Mouse (Mus musculus) spleen, postnatal 10 days (tissue): Measurements from ENCODE around the gene Klhdc7b.

Source experiments
- DNase-seq, 2 experiments: peaks; one replicate each; pipeline ENCODE4 v3.0.0; 2021 to 2022; ENCODE audit warnings: low spot score in 2 of 2

The Klhdc7b gene

GRCm38 (mm10) chr15:89384617-89385016 lies at the start of gene Klhdc7b:
Gene Klhdc7b, plus strand, starts transcription at chr15:89384917.
- DNase-seq = no peak

DNA sequence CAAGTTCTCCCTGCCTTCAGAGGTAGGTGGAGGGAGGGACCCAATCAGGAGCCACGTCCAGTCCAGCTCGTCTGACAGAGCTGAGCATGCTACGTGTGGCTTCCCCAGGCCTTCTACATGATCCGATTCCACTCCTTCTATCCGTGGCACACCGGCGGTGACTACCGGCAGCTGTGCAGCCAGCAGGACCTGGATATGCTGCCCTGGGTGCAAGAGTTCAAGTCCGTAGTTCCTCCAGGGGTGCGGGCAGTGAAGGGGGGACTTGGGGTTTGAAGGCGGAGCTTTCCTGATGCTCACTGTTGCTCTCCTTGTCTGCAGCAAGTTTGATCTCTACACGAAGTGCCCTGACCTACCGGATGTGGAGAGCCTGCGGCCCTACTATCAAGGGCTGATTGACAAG lies 48.3 kb upstream of the Klhdc7b start:
- no peak for DNase-seq

DNA sequence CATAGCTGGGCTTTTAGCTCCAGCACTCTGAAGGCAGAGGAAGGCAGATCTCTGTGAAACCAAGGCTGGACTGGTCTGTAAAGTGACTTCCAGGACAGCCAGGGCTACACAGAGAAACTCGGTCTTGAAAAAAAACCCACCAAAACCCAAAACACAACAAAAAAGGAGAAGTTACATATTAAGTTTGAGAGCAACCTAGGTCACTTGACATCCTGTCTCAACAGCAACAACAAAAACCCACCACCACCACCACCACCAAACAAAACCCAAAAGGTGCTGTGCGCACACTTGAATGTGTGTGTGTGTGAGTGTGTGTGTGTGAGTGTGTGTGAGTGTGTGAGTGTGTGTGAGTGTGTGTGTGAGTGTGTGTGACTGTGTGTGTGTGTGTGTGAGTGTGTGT lies 45.0 kb upstream of the Klhdc7b start:
- no peak for DNase-seq

DNA sequence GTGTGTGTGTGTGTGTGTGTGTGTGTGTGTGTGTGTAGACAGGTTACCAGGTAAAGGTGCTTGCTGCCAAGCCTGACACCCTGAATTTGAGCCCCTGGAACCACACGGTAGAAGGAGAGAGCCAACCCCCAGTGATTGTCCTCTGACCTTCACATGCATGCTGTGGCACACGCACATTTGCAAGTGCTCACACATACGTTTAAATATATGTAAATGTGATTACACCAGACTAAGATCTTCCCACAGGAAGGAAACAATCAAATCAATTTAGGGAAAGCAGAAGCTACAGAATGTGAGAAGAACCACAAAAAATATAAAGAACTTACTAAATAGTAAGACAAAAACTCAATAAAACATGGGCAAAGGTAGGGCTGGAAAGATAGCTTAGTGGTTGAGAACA lies 44.6 kb upstream of the Klhdc7b start:
- DNase-seq = no peak

DNA sequence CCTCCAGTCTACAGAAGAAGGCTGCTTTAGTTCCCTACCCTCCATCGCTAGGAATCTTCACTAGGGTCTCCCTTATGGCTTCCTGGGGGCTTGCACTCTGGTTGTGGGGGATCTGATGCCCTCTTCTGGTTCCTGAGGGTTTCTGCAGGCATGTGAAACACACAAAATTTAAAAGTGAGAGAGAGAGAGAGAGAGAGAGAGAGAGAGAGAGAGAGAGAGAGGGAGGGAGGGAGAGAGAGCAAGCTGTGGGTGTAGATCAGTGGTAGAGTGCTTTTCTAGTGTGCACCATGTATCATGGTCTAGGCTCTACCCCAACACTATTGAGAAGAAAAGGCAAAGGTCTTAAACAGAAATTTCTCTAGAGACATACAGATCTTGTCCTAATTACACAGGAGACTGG lies 43.0 kb upstream of the Klhdc7b start:
- DNase-seq = no peak

- no peak for DNase-seq
Observed at GRCm38 (mm10) chr15:89343325-89343724, 41.4 kb upstream of the Klhdc7b start.

- DNase-seq = no peak
Observed at GRCm38 (mm10) chr15:89350447-89350846, 34.3 kb upstream of the Klhdc7b start.

- no peak for DNase-seq
Observed at GRCm38 (mm10) chr15:89351302-89351701, 33.4 kb upstream of the Klhdc7b start.

GRCm38 (mm10) chr15:89352054-89352453 lies 32.7 kb upstream of the Klhdc7b start:
- DNase-seq = no peak

- DNase-seq = no peak
Observed at GRCm38 (mm10) chr15:89352795-89353194, 31.9 kb upstream of the Klhdc7b start.

DNA sequence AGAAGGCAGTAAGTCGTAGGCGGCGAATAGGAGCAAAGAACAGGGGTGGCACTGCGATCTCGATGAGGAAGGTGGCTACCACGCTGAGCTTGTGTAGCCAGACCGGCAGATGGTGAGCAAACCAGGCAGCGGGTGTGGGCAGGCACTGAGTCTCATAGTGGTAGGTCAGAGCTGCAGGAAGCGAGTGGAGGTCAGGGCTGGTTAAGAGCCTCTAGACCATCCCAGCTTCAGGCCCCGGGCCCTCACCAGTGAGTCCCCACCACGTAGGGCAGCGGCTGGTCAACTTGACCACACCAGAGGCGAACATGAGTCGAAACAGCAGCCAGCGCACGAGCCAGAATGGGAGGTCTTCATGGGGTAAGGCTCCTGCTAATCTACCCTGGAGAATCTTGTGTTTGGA lies 30.9 kb upstream of the Klhdc7b start:
- no peak for DNase-seq

DNA sequence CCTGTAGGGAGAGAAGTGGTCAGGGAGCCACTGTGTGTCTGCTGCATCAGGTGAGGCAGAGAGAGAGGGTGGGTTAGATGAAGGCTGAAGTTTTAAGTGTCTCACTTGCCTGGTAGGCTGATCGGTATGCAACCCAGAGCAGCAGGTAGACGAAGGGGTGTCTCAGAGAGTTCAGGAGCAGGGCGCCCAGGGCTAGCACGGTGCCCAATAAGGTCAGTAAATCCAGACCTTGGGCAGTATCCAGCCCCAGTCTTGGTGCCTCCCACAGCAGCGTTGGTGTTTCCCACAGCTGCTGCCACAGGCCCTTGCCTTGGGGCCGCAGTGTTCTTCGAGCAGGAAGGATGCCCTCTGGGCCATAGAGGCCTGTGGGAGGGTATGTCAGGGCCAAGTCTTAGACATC lies 30.3 kb upstream of the Klhdc7b start:
- no peak for DNase-seq

DNA sequence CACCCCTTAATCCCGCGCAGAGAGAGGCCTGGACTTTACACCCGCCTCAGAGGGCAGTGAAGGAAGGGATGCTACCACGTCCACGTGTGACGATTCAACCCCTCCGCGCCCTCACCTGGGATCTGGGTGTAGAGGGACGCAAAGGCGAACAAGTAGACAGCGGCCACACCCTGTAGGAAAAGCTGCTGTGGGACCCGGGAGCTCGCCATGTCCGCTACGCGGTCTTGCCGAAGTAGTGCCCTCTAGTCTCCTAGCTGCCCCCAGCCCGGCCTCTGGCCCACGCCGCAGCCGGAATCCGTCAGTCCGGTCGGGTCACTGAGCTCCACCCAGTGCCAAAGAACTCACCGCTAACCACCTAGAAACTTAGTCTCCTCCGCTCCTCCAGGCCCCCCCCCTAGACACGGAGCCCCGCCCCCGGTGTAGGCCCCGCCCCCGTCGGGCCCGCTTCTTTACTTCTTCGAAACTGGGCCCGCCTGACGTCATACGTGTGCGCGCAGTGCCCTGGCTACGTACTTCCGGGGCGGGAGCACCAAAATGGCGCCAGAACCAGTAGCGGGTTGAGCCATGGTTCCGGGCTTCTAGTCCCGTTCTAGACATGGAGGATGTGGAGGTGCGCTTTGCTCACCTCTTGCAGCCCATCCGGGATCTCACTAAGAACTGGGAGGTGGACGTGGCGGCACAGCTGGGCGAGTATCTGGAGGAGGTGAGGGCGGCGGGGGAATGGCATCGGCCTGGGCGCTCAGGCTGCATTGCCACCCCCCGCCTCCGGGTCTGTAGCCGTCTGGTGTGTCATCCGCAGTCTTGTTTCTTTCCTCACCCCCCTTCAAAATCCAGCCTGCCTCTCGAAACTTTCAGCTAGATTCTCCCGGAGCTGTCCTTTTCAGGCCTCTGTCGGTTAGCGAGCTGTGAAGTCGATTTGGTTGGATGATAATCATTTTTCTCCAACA lies 29.2 kb upstream of the Klhdc7b start, which contains the start of the genes Lmf2 and Ncaph2:
Gene Lmf2 (minus strand): TSS at position 419 of the 947 bp plus-strand sequence.
Gene Ncaph2 (plus strand): TSS at position 479 of the 947 bp plus-strand sequence.
- peak; percentile 97 to 98 for DNase-seq

DNA sequence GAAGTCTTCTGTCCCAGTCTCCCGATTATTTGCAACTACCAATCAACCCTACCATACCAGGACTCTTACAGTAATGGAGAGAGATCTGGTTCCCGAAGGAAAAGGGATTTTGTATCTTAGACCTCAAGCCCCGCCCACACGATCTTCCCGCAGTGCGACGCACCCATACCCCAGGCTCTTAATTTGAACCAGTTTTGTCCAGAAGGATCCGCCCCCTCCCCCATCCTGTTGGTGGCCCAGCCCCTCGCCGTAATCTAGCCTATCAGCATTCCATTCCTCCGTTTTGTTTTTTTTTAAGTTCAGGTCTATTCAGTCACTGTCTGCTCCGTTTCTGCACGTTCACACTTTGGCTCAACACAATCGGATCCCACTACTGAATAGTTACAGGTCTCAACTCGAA lies 28.3 kb upstream of the Klhdc7b start:
- DNase-seq = peak; percentile 53 to 87

DNA sequence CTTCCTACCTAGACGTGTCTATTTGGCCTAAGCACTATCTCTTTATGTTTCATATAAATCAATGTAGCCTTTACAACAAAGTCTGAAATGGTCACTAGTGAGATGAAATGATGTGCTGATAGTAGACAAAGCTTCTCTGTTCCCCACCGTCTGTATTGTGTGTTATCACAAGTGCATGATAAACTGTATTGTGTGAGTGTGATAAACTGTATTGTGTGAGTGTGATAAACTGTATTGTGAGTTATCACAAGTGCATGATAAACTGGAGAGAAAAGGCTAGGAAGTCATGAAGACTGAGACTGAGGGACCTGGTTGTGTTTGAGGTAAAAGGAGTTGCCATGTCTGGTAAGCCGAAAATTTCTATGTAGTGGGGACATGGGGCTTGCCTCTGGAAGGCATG lies 25.9 kb upstream of the Klhdc7b start:
- DNase-seq = no peak

- no peak for DNase-seq
Observed at GRCm38 (mm10) chr15:89363051-89363450, 21.7 kb upstream of the Klhdc7b start.

DNA sequence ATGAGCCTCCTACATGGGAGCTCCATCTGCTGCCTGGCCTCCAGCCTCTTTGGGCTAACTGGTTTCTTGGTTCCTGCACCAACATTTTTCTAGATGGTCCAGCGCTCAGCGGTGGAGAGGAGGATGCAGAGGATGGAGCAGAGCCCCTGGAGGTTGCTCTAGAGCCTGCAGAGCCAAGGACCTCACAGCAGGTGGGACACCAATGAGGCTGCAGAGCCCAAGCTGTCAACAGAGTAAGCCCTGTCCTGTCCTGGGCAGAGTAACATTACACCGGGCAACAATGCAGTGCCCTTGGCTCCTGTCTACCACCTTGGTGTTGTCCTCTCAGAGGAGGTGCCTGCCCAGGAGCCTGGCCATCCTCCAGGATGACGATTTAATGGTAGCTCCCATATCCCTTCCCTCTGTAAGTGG lies 19.6 kb upstream of the Klhdc7b start:
- no peak for DNase-seq

DNA sequence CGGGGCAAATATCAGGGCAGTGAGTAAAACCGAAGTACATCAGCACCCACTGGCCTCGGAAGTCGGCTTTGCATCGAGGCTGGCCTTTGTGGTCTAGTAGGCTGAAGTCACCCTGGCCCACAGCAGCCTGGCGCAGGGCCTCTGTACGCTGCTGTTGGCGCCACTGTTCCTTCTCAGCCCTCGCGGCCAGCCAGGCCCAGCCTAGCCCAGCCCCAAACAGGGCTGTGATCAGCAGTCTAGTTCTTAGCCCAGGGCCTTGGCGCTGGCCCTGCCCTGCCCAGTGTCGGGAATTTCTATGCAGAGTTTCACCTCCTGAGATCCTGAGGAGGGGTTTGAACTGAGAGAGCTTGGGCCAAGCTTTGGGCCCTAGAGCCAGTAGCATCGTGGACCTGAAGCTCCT lies 12.6 kb upstream of the Klhdc7b start:
- DNase-seq = peak in 1 of 2 experiments; percentile 7

GRCm38 (mm10) chr15:89372536-89372935 lies 12.2 kb upstream of the Klhdc7b start:
- peak in 1 of 2 experiments; percentile 16 for DNase-seq

GRCm38 (mm10) chr15:89373027-89373761 lies 11.5 kb upstream of the Klhdc7b start:
- DNase-seq = peak; percentile 88 to 94

DNA sequence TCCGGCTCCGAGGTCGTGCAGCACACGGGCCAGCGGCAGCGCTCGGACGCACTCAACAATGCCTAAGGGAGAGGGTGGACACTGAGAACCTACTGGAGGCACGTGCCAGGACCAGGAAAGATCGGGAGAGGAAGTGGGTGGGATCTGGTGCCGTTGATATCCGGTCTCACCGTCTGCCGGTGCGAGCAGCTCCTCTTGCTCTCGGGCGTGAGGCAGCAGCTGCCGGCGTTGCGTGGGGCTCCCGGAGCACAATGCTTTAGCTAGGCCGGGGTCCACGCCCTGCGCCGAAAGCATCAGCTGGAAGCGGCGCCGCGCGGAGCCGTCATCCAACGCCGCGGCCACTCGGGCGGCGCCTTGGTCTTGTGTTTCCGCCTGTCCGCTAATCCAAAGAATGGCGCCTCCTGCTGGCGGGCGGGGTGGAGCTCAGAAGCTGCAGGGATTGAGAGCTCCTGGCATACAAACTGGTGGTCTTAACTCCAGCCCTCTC lies 10.9 kb upstream of the Klhdc7b start, which contains the start of gene Sco2:
Gene Sco2 (minus strand): TSS at position 85 of the 487 bp plus-strand sequence.
- peak; percentile 96 to 97 for DNase-seq

DNA sequence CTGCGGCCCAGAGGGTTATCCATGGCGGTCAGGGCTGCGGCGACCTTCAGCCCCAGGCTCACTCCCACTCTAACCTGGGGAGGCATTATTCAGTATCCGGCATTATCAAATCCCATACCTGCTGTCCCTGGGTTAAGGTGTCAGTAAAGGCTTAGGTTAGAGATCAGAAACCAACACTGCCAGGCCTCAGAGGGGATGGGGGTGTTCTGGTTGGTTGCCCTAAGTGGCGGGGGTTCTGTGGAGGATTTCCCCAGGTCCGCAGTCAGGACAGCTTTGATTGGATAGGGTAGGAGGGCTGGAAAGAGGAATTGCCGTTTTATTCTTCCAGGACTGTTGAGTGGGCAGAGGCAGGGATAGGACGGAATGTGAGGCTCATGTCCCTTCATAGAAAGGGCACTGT lies 10.4 kb upstream of the Klhdc7b start:
- DNase-seq = no peak
